Mouse (Mus musculus) adrenal gland, postnatal 36 days (tissue): ENCODE results near the gene Artn. TPM values are rescaled to one million over a fixed set of nuclear protein-coding genes. Genes with fewer than 3 reads are reported as not detected.

Source experiments
- DNase-seq, 2 experiments: peaks; one replicate each; pipeline ENCODE4 v3.0.0; 2021; ENCODE audit warnings: mixed read lengths in 1 of 2
- total RNA-seq, 2 experiments: library from RNA; stranded (reverse); gene quantifications; 2 replicates each; pipeline ENCODE4 v1.2.3; 2021

The Artn gene
- total RNA-seq, 2 experiments from 2014 or later: 0.72 TPM; not detected in 1

DNA sequence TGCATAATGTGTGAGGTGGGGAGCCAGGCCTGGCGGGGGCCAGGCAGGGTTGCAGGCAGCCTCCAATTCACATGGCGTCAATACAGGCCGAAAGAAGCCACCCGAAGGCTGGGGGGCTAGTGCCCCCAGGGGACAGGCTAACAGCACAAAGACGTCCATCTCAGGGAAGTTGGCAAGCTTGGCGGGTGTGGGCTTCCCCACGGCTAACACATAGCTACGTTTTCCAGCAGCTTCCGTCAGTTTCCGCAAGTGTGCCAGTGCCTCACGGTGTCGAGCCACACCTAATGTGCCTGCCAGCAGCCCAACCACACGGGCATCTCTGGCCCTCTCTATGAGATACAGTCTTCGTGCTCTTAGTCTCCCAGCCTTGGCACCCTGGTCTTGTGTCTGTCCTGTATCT, 39.5 kb downstream of the Artn start:
- no peak for DNase-seq

- no peak for DNase-seq
These were observed 40.1 kb downstream of the Artn start for GRCm38 (mm10) chr4:117889471-117889870.

DNA sequence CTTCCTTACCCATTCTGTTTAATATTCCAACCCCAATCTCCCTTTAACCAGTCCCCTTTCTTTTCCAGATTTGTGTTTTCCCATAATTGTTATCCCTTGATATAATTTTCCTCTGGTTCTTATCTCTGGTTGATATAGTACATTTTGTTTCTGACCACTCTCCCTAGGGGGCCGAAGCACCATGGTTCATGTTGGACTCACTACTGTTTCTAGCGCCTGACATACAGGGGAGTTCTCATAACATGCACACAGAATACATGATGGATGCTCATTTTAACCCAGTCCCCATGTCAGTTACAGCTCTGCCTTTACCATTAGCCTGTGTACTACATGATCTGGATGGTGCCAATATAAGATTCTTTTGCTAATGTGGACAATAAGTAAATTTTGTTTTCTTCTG, 41.6 kb downstream of the Artn start:
- no peak for DNase-seq

GRCm38 (mm10) chr4:117887133-117887532, 42.4 kb downstream of the Artn start, which contains the start of gene Atp6v0b:
Atp6v0b (minus strand) TSS chr4:117887333.
- DNase-seq: peak; percentile 96 to 97

GRCm38 (mm10) chr4:117886644-117887043, 42.9 kb downstream of the Artn start:
- peak in 1 of 2 experiments; percentile 49 for DNase-seq

GRCm38 (mm10) chr4:117885994-117886393, 43.6 kb downstream of the Artn start:
- DNase-seq: no peak

GRCm38 (mm10) chr4:117885093-117885492, 44.5 kb downstream of the Artn start:
- no peak for DNase-seq

DNA sequence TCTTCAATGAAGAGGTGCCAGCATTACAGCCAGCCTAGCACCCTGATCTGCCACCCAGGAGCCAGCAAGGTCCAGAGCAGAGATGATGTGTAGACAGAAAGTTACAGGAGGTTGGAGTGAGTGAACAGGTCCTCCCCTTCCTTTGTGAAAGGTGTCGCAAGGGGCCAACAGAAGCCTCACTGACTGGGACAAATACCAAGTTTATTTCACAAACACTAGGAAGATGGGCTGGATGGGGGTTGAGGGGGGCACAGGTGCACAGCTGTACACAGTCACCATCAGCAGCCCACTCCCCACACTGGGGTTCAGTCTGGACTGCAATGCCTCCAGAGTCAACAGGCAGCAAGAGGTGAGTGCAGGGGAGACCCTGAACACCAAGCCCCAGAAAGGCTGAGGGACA, 45.4 kb downstream of the Artn start:
- DNase-seq: no peak

DNA sequence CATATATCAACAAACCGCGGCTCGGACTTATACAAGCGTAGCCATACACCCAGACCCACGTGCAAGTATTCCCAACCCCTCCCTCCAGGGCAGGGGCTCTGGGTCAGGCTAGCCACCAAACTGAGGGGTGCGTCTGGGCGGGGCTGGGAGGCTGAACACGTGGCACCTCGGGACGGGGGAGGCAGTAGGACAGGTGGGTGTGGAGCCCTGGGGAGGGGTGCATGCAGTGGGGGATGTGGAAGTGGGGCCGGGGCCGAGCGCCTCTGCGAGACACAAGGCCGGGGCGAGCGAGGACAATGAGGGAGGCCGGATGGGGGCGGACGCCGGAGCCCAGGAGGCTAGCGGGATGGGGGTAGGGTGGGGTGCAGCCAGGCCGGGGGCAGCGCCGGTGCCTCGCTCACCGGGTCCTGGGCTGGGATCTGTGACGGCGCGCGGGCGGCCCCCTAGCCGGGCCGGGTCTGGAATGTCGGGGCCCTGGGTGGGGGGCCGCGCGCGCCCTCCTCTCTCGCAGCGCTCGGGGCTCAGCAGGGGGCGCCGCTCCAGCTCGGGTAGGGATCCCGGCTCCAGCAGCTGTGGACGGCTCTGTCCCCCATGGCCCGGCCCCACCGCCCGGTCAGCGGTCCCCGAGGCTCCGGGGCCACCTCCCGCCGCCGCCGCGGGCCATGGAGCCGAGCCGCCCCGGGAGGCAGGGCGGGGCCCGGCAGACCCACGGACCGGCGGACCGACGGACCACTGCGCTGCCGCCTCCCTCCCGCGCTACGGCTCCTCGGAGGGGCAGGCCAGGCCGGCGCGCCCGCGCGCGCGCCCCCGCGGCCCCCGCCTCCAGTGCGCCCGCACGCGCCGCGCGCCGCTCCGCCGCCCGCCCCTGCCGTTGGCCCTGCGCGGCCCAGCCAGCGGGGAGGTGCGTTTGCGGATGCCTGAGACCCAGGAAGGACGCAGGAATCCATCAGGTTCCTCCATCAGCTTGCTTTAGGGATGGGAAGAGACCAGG, 46.6 kb downstream of the Artn start, which contains the start of gene B4galt2:
TSS of gene B4galt2 (minus strand) at position 787 of the 991 bp plus-strand sequence.
- DNase-seq: peak; percentile 73 to 81

DNA sequence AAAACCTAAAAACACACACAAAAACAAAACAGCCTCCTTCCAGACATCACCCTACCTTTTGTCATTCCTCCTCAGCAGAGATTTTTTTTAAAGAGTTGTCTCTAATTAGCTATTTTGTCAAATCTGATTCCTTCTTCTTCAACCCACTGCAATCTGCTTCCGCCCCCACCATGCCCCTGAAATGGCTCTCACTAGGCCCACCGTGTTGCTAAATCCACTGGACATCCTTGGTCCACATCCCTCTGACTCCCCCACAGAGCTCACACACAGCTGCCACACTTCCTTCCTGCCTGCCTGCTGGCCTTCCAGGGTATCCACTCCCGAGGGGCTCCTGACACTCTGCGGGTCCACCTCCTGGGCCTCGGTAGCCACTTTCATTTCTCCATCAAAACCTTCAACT, 50.9 kb downstream of the Artn start:
- no peak for DNase-seq

GRCm38 (mm10) chr4:117878301-117878700, 51.3 kb downstream of the Artn start:
- DNase-seq: no peak

Other genes starting within 250 kb of the Artn start
- 10 to 100 TPM; 25.2 to 27.3 TPM for gene Dmap1, start 247.5 kb downstream of the Artn start, total RNA-seq
- not detected for gene Gm12845, start 205.4 kb downstream of the Artn start, total RNA-seq
- gene Klf17, start 164.1 kb downstream of the Artn start, total RNA-seq: not detected
- 10 to 100 TPM in 1 of 2 experiments, 1 to 10 TPM in 1; 6.5 to 16.9 TPM for gene Slc6a9, start 95.3 kb downstream of the Artn start, total RNA-seq
- gene Ccdc24, start 57.2 kb downstream of the Artn start, total RNA-seq: under 1 TPM; 0.49 to 0.76 TPM
- gene B4galt2, start 46.3 kb downstream of the Artn start, total RNA-seq: 10 to 100 TPM in 1 of 2 experiments, 1 to 10 TPM in 1; 10.0 to 14.3 TPM
- 100 to 1,000 TPM; 215 to 216 TPM for gene Atp6v0b, start 42.4 kb downstream of the Artn start, total RNA-seq
- 1 to 10 TPM; 9.2 to 9.4 TPM for gene Dph2, start 37.7 kb downstream of the Artn start, total RNA-seq
- 10 to 100 TPM; 41.1 to 45.9 TPM for gene Ipo13, start 14.8 kb downstream of the Artn start, total RNA-seq
- gene St3gal3, start 205.2 kb upstream of the Artn start, total RNA-seq: 10 to 100 TPM; 30.4 to 33.7 TPM